Comparison of ENCODE assay signal across 8 mouse cellular contexts in genomic region chrX:73228606-73229214, GRCm38 (mm10). TPM values are rescaled to one million over a fixed set of nuclear protein-coding genes. Genes with fewer than 3 reads are reported as not detected.
DNase-seq lines count a peak whose midpoint lies in the region; ATAC-seq and TF ChIP-seq lines count a peak whose summit lies in the region.

No protein-coding gene starts in this region.

- H3K4me1 ChIP-seq in liver, embryonic 12.5 days = peaks cover 6% of the 10 kb centered on the region; the same call in 1 of the 2 replicates

- no peaks in the 10 kb centered on the region for H3K79me2 ChIP-seq in myocyte (ENCODE audit: control insufficient read depth, insufficient read depth)

- H3ac ChIP-seq in myocyte (ENCODE audit: control insufficient read depth, insufficient read length) = peak overlapping the region; percentile 26

- peaks cover 14% of the 10 kb centered on the region for H3K27me3 ChIP-seq in liver, embryonic 12.5 days (replicated peaks)
- no peaks in the 10 kb centered on the region for H3K27me3 ChIP-seq in myocyte (ENCODE audit: control insufficient read depth, insufficient read depth, insufficient read length)

- H3K27ac ChIP-seq in liver, embryonic 12.5 days = peak overlapping the region; percentile 80; the same call in 1 of the 2 replicates

- H3K4me2 ChIP-seq in liver, embryonic 12.5 days = peak overlapping the region; percentile 88
- H3K4me2 ChIP-seq in myocyte (ENCODE audit: low read depth) = peak overlapping the region; percentile 55

- H3K9me3 ChIP-seq in liver, embryonic 12.5 days (replicated peaks) = no peaks in the 10 kb centered on the region

- peak overlapping the region; percentile 69 for H3K4me3 ChIP-seq in liver, embryonic 12.5 days
- H3K4me3 ChIP-seq in myocyte = peak overlapping the region; percentile 20

- no peaks in the 10 kb centered on the region for H3K36me3 ChIP-seq in liver, embryonic 12.5 days
- no peaks in the 10 kb centered on the region for H3K36me3 ChIP-seq in myocyte (ENCODE audit: control insufficient read depth, insufficient read depth)

- peak; percentile 58 to 82 for DNase-seq in adrenal gland, adult (ENCODE audit: inconsistent age in 2 of 2, low spot score in 1 of 2)
- DNase-seq in adrenal gland, adult 18-20 months (ENCODE audit: low spot score in 2 of 2) = no peak
- peak; percentile 41 for DNase-seq in embryo, embryonic 11 days
- DNase-seq in heart, adult 11 months = peak; percentile 95
- peak; percentile 46 to 54 for DNase-seq in kidney, adult 8-10 months
- DNase-seq in spleen, postnatal 36 days (ENCODE audit: low spot score in 2 of 2) = peak; percentile 51 to 57

- peak overlapping the region; percentile 71 for H3K9ac ChIP-seq in liver, embryonic 12.5 days

- WGBS in liver, embryonic 12.5 days (ENCODE audit: insufficient replicate concordance) = 6% methylated on average over 45 of the region's 51 CpGs

- peak; percentile 62 for ATAC-seq in liver, embryonic 12.5 days

- TF ChIP-seq POLR2A in myocyte (IDR thresholded peaks at IDR 0.05; ENCODE audit: insufficient read length, low read depth) = peak; percentile 9

TF ChIP-seq in myocyte, 11 proteins besides CTCF, POLR2A, EP300 and RAD21:
- TF ChIP-seq MYOG (IDR thresholded peaks at IDR 0.05; ENCODE audit: control insufficient read depth in 1 of 3, insufficient read depth in 1 of 3, insufficient read length in 2 of 3, low read depth in 2 of 3) = peak in 2 of 3 experiments; percentile 17 to 51
- TF ChIP-seq MYOD1 (IDR thresholded peaks at IDR 0.05; ENCODE audit: control insufficient read depth in 1 of 3, insufficient read length in 2 of 3, low read depth in 2 of 3) = peak in 2 of 3 experiments; percentile 28 to 58
- TF ChIP-seq E2F4 (IDR thresholded peaks at IDR 0.05; ENCODE audit: insufficient read depth) = no peak

RNA-seq across cellular contexts. Expression of gene F8a, which starts 0.6 kb away (rescaled TPM):
- total RNA-seq in adrenal gland, adult 18-20 months (2021) = 1 to 10 TPM; 6.7 to 9.8 TPM
- 4.4 and 4.7 TPM in 2 replicates for polyA plus RNA-seq in liver, embryonic 12.5 days (2016; fragmentation: Nextera tagmentation; extraction: Ambion mirVana)
- 4.5 TPM for polyA plus RNA-seq in myocyte (2012; fragmentation: generic; extraction: Trizol)

RNA-seq across cellular contexts. Expression of gene Xlr4c, which starts 14.2 kb away (rescaled TPM):
- 1 to 10 TPM in 1 of 2 experiments, under 1 TPM in 1; 0.23 to 1.8 TPM for total RNA-seq in adrenal gland, adult 18-20 months (2021)
- 0.50 and 0.51 TPM in 2 replicates for polyA plus RNA-seq in liver, embryonic 12.5 days (2016; fragmentation: Nextera tagmentation; extraction: Ambion mirVana)
- 0.10 TPM for polyA plus RNA-seq in myocyte (2012; fragmentation: generic; extraction: Trizol)

RNA-seq across cellular contexts. Expression of gene Xlr4b, which starts 14.6 kb away (rescaled TPM):
- 1 to 10 TPM; 1.3 to 2.0 TPM for total RNA-seq in adrenal gland, adult 18-20 months (2021)
- 2.1 and 2.5 TPM in 2 replicates for polyA plus RNA-seq in liver, embryonic 12.5 days (2016; fragmentation: Nextera tagmentation; extraction: Ambion mirVana)
- 0.05 TPM for polyA plus RNA-seq in myocyte (2012; fragmentation: generic; extraction: Trizol)

RNA-seq across cellular contexts. Expression of gene Xlr3c, which starts 36.5 kb away (rescaled TPM):
- not detected for total RNA-seq in adrenal gland, adult 18-20 months (2021)
- not detected in 2 replicates for polyA plus RNA-seq in liver, embryonic 12.5 days (2016; fragmentation: Nextera tagmentation; extraction: Ambion mirVana)
- polyA plus RNA-seq in myocyte (2012; fragmentation: generic; extraction: Trizol) = 1.6 TPM

RNA-seq across cellular contexts. Expression of gene Xlr3b, which starts 36.7 kb away (rescaled TPM):
- 10 to 100 TPM in 1 of 2 experiments, 1 to 10 TPM in 1; 5.5 to 15.4 TPM for total RNA-seq in adrenal gland, adult 18-20 months (2021)
- 2.9 and 3.4 TPM in 2 replicates for polyA plus RNA-seq in liver, embryonic 12.5 days (2016; fragmentation: Nextera tagmentation; extraction: Ambion mirVana)
- polyA plus RNA-seq in myocyte (2012; fragmentation: generic; extraction: Trizol) = 0.40 TPM

Comparison
In these comparisons a context has a peak if more than half of its experiments do, and no peak if none do; other contexts are left out.
1. DNase-seq: peak in adrenal gland, adult (2 of 2), embryo, embryonic 11 days (single experiment), heart, adult 11 months (single experiment), kidney, adult 8-10 months (2 of 2) and spleen, postnatal 36 days (2 of 2); none in adrenal gland, adult 18-20 months (0 of 2).